Mouse (Mus musculus) erythroblast, embryonic 14.5 days (primary cell): ENCODE results near the gene Radil.

Experiments used
- GATA1 ChIP-seq: IDR thresholded peaks from 2 replicates; pipeline ENCODE4 v1.6.1; 2012; ENCODE audit warnings: low read length, inconsistent platforms, mixed read lengths
- TAL1 ChIP-seq: IDR thresholded peaks from 3 replicates; pipeline ENCODE4 v1.6.1; 2012; ENCODE audit warnings: low read length, inconsistent platforms, mixed read lengths

DNA sequence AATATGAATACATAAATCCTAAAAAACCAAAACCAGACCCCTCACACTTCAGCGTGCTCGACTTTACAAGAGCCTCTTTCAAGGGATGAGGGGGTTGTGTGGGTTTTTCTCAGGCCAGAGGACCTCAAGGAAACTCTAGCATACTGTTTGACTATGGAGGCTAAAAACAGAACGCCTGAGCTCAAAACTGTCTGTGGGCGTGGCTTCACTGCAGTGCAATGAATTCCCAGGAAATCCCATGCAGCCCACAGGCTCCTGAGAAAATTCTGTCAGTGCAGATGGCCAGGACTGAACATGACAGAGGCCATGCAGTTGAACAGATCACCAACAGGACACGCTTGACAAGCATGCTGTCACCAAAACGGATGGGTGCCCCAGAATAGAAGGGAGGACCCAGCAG is 31.9 kb downstream of the Radil start:
- TF ChIP-seq GATA1: no peak
- TF ChIP-seq TAL1: no peak
